Mouse (Mus musculus): ENCODE measurements around the gene 7530416G11Rik.

DNA sequence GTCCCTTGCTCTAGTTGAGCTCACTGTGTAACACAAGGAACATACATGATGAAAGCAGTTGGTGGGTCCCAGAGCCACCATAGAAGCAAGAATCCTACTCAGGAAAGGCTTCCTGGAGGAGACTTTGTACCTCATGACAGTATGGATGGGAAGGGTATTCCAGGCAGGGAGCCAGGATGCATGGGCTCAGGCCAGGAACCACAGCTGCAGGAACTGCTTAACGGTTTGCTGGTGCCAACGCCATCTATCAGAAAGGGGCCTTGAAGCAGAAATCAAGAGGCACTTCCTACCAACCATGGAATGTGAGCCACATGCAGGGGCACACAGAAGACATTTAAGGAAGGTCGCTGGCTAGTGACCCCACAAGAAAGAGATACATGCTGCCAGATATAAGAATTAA lies 28.3 kb downstream of the 7530416G11Rik start:
- no peak for TF ChIP-seq POLR2AphosphoS5 (IDR thresholded peaks at IDR 0.05; ENCODE audit: insufficient replicate concordance, low read depth, low read length)
- TF ChIP-seq CTCF (IDR thresholded peaks at IDR 0.05; ENCODE audit: low read depth, low read length): no peak

All from G1E (cell line).